Mouse (Mus musculus) brain, embryonic 14.5 days (tissue): Measurements from ENCODE around the gene Neurod2.

Source experiments
- CTCF ChIP-seq: fragments of 200-500 bp; IDR thresholded peaks from 2 replicates; pipeline ENCODE4 v1.5.1; 2012; ENCODE audit warnings: inconsistent platforms, mild to moderate bottlenecking, moderate library complexity, borderline replicate concordance; ENCODE audit not compliant: insufficient read depth, insufficient read length; ENCODE audit errors: extremely low read depth
- POLR2A ChIP-seq: fragments of 200-500 bp; IDR thresholded peaks from 2 replicates; pipeline ENCODE4 v1.6.1; 2012; ENCODE audit warnings: mild to moderate bottlenecking, inconsistent platforms, borderline replicate concordance; ENCODE audit not compliant: poor library complexity, insufficient read depth, insufficient read length, severe bottlenecking; ENCODE audit errors: extremely low read depth

DNA sequence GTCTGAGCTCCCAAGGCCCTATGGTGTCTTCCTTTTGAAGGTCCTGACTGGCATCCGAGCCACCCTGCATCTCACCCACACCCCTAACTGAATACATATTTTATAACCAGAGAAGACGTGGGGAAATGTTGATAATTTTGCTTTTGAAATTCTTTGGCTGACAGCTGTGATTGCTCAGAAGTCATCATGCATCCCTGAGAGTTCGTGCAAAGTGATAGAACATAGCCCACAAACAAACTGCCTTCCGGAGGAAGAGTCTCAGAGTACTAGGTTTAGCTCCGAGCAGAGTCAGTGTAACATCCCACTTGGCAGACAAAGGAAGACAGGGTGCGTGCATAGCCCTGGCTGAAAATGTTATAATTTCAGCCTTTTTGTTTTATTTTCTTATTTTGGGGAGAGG, 43.8 kb upstream of the Neurod2 start:
- TF ChIP-seq POLR2A (no peak), CTCF (no peak)
